ENCODE assay signal across 8 mouse cellular contexts in genomic region chr19:4294381-4295097, GRCm38 (mm10). TPM values are rescaled to one million over a fixed set of nuclear protein-coding genes. Genes with fewer than 3 reads are reported as not detected.
DNase-seq lines count a peak whose midpoint lies in the region; ATAC-seq and TF ChIP-seq lines count a peak whose summit lies in the region.

No protein-coding gene starts in this region.

- no peak overlapping the region for H3K4me3 ChIP-seq in neural tube, embryonic 15.5 days (replicated peaks)
- H3K4me3 ChIP-seq in embryonic facial prominence, embryonic 13.5 days, result no peak overlapping the region
- no peak overlapping the region for H3K4me3 ChIP-seq in intestine, postnatal 0 days (ENCODE audit: low read depth, low read length)
- no peak overlapping the region for H3K4me3 ChIP-seq in lung, embryonic 14.5 days (ENCODE audit: low read depth, low read length)
- no peak overlapping the region for H3K4me3 ChIP-seq in stomach, embryonic 15.5 days (replicated peaks)

- H3K9ac ChIP-seq in neural tube, embryonic 15.5 days (replicated peaks), result no peak overlapping the region
- H3K9ac ChIP-seq in embryonic facial prominence, embryonic 13.5 days, result peak overlapping the region; percentile 6; the same call in 1 of the 2 replicates
- no peak overlapping the region for H3K9ac ChIP-seq in intestine, postnatal 0 days (ENCODE audit: low read depth, low read length)
- H3K9ac ChIP-seq in lung, embryonic 14.5 days, result no peak overlapping the region
- no peak overlapping the region for H3K9ac ChIP-seq in stomach, embryonic 15.5 days

- no peak for DNase-seq in neural tube, embryonic 10.5 days (ENCODE audit: extremely low spot score, low spot score)
- DNase-seq in lung, embryonic 14.5 days, result peak; percentile 58
- no peak for DNase-seq in frontal cortex, adult 2 months (ENCODE audit: extremely low spot score in 1 of 2, low spot score in 1 of 2)
- DNase-seq in Muller cell, postnatal 12 days (ENCODE audit: inconsistent ontology term), result no peak

- H3K27me3 ChIP-seq in neural tube, embryonic 15.5 days (replicated peaks), result no peaks in the 10 kb centered on the region
- H3K27me3 ChIP-seq in embryonic facial prominence, embryonic 13.5 days, result no peaks in the 10 kb centered on the region
- H3K27me3 ChIP-seq in intestine, postnatal 0 days (replicated peaks; ENCODE audit: control insufficient read depth, insufficient read depth, low read length), result no peaks in the 10 kb centered on the region
- no peaks in the 10 kb centered on the region for H3K27me3 ChIP-seq in lung, embryonic 14.5 days (ENCODE audit: insufficient read depth, low read length)
- H3K27me3 ChIP-seq in stomach, embryonic 15.5 days (replicated peaks), result no peaks in the 10 kb centered on the region

- no peaks in the 10 kb centered on the region for H3K9me3 ChIP-seq in neural tube, embryonic 15.5 days (replicated peaks)
- H3K9me3 ChIP-seq in embryonic facial prominence, embryonic 13.5 days, result no peaks in the 10 kb centered on the region
- H3K9me3 ChIP-seq in intestine, postnatal 0 days (ENCODE audit: control insufficient read depth), result no peaks in the 10 kb centered on the region
- H3K9me3 ChIP-seq in lung, embryonic 14.5 days (ENCODE audit: low read depth, low read length), result no peaks in the 10 kb centered on the region
- no peaks in the 10 kb centered on the region for H3K9me3 ChIP-seq in stomach, embryonic 15.5 days

- ATAC-seq in neural tube, embryonic 15.5 days (ENCODE audit: low FRiP score), result no peak
- no peak for ATAC-seq in embryonic facial prominence, embryonic 13.5 days (ENCODE audit: insufficient number of reproducible peaks, insufficient read depth, low FRiP score, low TSS enrichment, low read depth)
- ATAC-seq in intestine, postnatal 0 days, result no peak
- ATAC-seq in lung, embryonic 14.5 days (ENCODE audit: insufficient read depth), result no peak
- no peak for ATAC-seq in stomach, embryonic 15.5 days (ENCODE audit: insufficient read depth, low FRiP score, low read depth)

- TF ChIP-seq CTCF in intestine, postnatal 0 days (IDR thresholded peaks at IDR 0.05; ENCODE audit: low read depth), result 0 out of 2 replicates have a peak, but pooled peaks have one; percentile 12
- TF ChIP-seq CTCF in lung, embryonic 14.5 days (IDR thresholded peaks at IDR 0.05; ENCODE audit: low read depth), result no peak

- H3K4me1 ChIP-seq in neural tube, embryonic 15.5 days, result peaks cover 16% of the 10 kb centered on the region
- peaks cover 18% of the 10 kb centered on the region for H3K4me1 ChIP-seq in embryonic facial prominence, embryonic 13.5 days
- no peaks in the 10 kb centered on the region for H3K4me1 ChIP-seq in intestine, postnatal 0 days (replicated peaks; ENCODE audit: control insufficient read depth, insufficient read depth, low read length)
- no peaks in the 10 kb centered on the region for H3K4me1 ChIP-seq in lung, embryonic 14.5 days (ENCODE audit: insufficient read depth)
- peaks cover 15% of the 10 kb centered on the region for H3K4me1 ChIP-seq in stomach, embryonic 15.5 days

- 68% methylated on average over 13 of the region's 14 CpGs for WGBS in neural tube, embryonic 15.5 days
- 72% methylated on average over 14 of the region's 14 CpGs for WGBS in embryonic facial prominence, embryonic 13.5 days
- 57% methylated on average over 14 of the region's 14 CpGs for WGBS in intestine, postnatal 0 days
- WGBS in lung, embryonic 14.5 days, result 64% methylated on average over 14 of the region's 14 CpGs
- 63% methylated on average over 14 of the region's 14 CpGs for WGBS in stomach, embryonic 15.5 days

- peak overlapping the region; percentile 18 for H3K27ac ChIP-seq in neural tube, embryonic 15.5 days (replicated peaks)
- 0 out of 2 replicates have a peak overlapping the region, but pooled peaks have one; percentile 12 for H3K27ac ChIP-seq in embryonic facial prominence, embryonic 13.5 days
- no peak overlapping the region for H3K27ac ChIP-seq in intestine, postnatal 0 days (ENCODE audit: low read depth, low read length)
- no peak overlapping the region for H3K27ac ChIP-seq in lung, embryonic 14.5 days (ENCODE audit: low read depth)
- peak overlapping the region; percentile 49; the same call in 1 of the 2 replicates for H3K27ac ChIP-seq in stomach, embryonic 15.5 days

- no peak overlapping the region for H3K4me2 ChIP-seq in neural tube, embryonic 15.5 days
- no peak overlapping the region for H3K4me2 ChIP-seq in embryonic facial prominence, embryonic 13.5 days
- no peak overlapping the region for H3K4me2 ChIP-seq in intestine, postnatal 0 days (replicated peaks; ENCODE audit: low read depth)
- H3K4me2 ChIP-seq in lung, embryonic 14.5 days, result no peak overlapping the region
- H3K4me2 ChIP-seq in stomach, embryonic 15.5 days, result no peak overlapping the region

- peaks cover 41% of the 10 kb centered on the region for H3K36me3 ChIP-seq in neural tube, embryonic 15.5 days
- H3K36me3 ChIP-seq in embryonic facial prominence, embryonic 13.5 days, result peaks cover 69% of the 10 kb centered on the region
- H3K36me3 ChIP-seq in intestine, postnatal 0 days (ENCODE audit: control insufficient read depth, insufficient read depth), result peaks cover 35% of the 10 kb centered on the region
- peaks cover 57% of the 10 kb centered on the region for H3K36me3 ChIP-seq in lung, embryonic 14.5 days (ENCODE audit: insufficient read depth)
- peaks cover 29% of the 10 kb centered on the region for H3K36me3 ChIP-seq in stomach, embryonic 15.5 days

RNA-seq across cellular contexts. Expression of gene Grk2, which starts 11.5 kb away (rescaled TPM):
- 26.2 and 31.3 TPM in 2 replicates for polyA plus RNA-seq in neural tube, embryonic 15.5 days (2015; fragmentation: Nextera tagmentation; extraction: Ambion mirVana)
- 17.0 and 19.6 TPM in 2 replicates for polyA plus RNA-seq in embryonic facial prominence, embryonic 13.5 days (2015; fragmentation: Nextera tagmentation; extraction: Ambion mirVana)
- polyA plus RNA-seq in intestine, postnatal 0 days (2015; fragmentation: Nextera tagmentation; extraction: Ambion mirVana), result 14.4 and 18.5 TPM in 2 replicates
- 19.4 and 23.0 TPM in 2 replicates for polyA plus RNA-seq in lung, embryonic 14.5 days (2014; fragmentation: Nextera tagmentation; extraction: Ambion mirVana)
- 18.5 and 18.7 TPM in 2 replicates for polyA plus RNA-seq in stomach, embryonic 15.5 days (2015; fragmentation: Nextera tagmentation; extraction: Ambion mirVana)
- polyA plus RNA-seq in frontal cortex, adult 2 months (2012; rRNA removed), result 183 and 199 TPM in 2 replicates

RNA-seq across cellular contexts. Expression of gene Ankrd13d, which starts 11.6 kb away (rescaled TPM):
- 63.0 and 75.4 TPM in 2 replicates for polyA plus RNA-seq in neural tube, embryonic 15.5 days (2015; fragmentation: Nextera tagmentation; extraction: Ambion mirVana)
- 12.6 and 13.5 TPM in 2 replicates for polyA plus RNA-seq in embryonic facial prominence, embryonic 13.5 days (2015; fragmentation: Nextera tagmentation; extraction: Ambion mirVana)
- 2.0 and 2.4 TPM in 2 replicates for polyA plus RNA-seq in intestine, postnatal 0 days (2015; fragmentation: Nextera tagmentation; extraction: Ambion mirVana)
- polyA plus RNA-seq in lung, embryonic 14.5 days (2014; fragmentation: Nextera tagmentation; extraction: Ambion mirVana), result 2.4 and 2.8 TPM in 2 replicates
- 9.5 TPM in 2 replicates for polyA plus RNA-seq in stomach, embryonic 15.5 days (2015; fragmentation: Nextera tagmentation; extraction: Ambion mirVana)
- polyA plus RNA-seq in frontal cortex, adult 2 months (2012; rRNA removed), result 73.1 and 77.0 TPM in 2 replicates

RNA-seq across cellular contexts. Expression of gene Ssh3, which starts 25.6 kb away (rescaled TPM):
- 19.8 TPM in 2 replicates for polyA plus RNA-seq in neural tube, embryonic 15.5 days (2015; fragmentation: Nextera tagmentation; extraction: Ambion mirVana)
- 17.4 and 20.3 TPM in 2 replicates for polyA plus RNA-seq in embryonic facial prominence, embryonic 13.5 days (2015; fragmentation: Nextera tagmentation; extraction: Ambion mirVana)
- 18.1 and 18.5 TPM in 2 replicates for polyA plus RNA-seq in intestine, postnatal 0 days (2015; fragmentation: Nextera tagmentation; extraction: Ambion mirVana)
- polyA plus RNA-seq in lung, embryonic 14.5 days (2014; fragmentation: Nextera tagmentation; extraction: Ambion mirVana), result 10.6 and 11.1 TPM in 2 replicates
- polyA plus RNA-seq in stomach, embryonic 15.5 days (2015; fragmentation: Nextera tagmentation; extraction: Ambion mirVana), result 27.6 and 32.6 TPM in 2 replicates
- polyA plus RNA-seq in frontal cortex, adult 2 months (2012; rRNA removed), result 98.6 and 106 TPM in 2 replicates

Comparison
In these comparisons a context has a peak if more than half of its experiments do, and no peak if none do; other contexts are left out.
1. H3K27ac ChIP-seq: peak in neural tube, embryonic 15.5 days (single experiment), embryonic facial prominence, embryonic 13.5 days (single experiment) and stomach, embryonic 15.5 days (single experiment); none in intestine, postnatal 0 days (single experiment) and lung, embryonic 14.5 days (single experiment).